Mouse (Mus musculus) stomach, embryonic 16.5 days (tissue): ENCODE results near the gene Nrbf2. TPM values are rescaled to one million over a fixed set of nuclear protein-coding genes. Genes with fewer than 3 reads are reported as not detected.

Experiments
- polyA plus RNA-seq: library from polyadenylated mRNA; unstranded; fragments of >200 nt; fragmentation: Nextera tagmentation; extraction: Ambion mirVana; gene quantifications from 2 replicates; pipeline ENCODE4 v1.2.1, GENCODE M21; 2015

Gene Nrbf2
- polyA plus RNA-seq, 1 experiment from 2014 or later: 37.6 TPM

Other genes starting within 250 kb of the Nrbf2 start
- 26.7 and 30.3 TPM in 2 replicates for gene Jmjd1c, start 189.2 kb downstream of the Nrbf2 start, polyA plus RNA-seq
- 44.0 and 52.0 TPM in 2 replicates for gene Reep3, start 188.4 kb downstream of the Nrbf2 start, polyA plus RNA-seq